Mouse (Mus musculus) heart, adult 2 months (tissue): ENCODE data around the gene Gm10490. TPM values are rescaled to one million over a fixed set of nuclear protein-coding genes. Genes with fewer than 3 reads are reported as not detected.

Experiments used
- DNase-seq, 2 experiments: peaks; one replicate each; pipeline ENCODE4 v3.0.0; 2021
- H3K27ac ChIP-seq: fragments of 200-600 bp; 2 replicates; pipeline ENCODE4 v1.8.1; 2022
- H3K27me3 ChIP-seq: fragments of 200-500 bp; 2 replicates; pipeline ENCODE4 v1.6.1; 2012; ENCODE audit warnings: mild to moderate bottlenecking, low read length, inconsistent platforms, mixed read lengths; ENCODE audit not compliant: control insufficient read depth, insufficient read depth
- H3K36me3 ChIP-seq: fragments of 200-500 bp; 2 replicates; pipeline ENCODE4 v1.6.1; 2012; ENCODE audit warnings: low read length, inconsistent platforms; ENCODE audit not compliant: control insufficient read depth, insufficient read depth
- H3K4me1 ChIP-seq: fragments of 200-500 bp; 2 replicates; pipeline ENCODE4 v1.6.1; 2011; ENCODE audit warnings: low read length; ENCODE audit not compliant: control insufficient read depth, insufficient read depth
- H3K4me3 ChIP-seq: fragments of 200-600 bp; 2 replicates; pipeline ENCODE4 v1.8.1; 2022
- H3K79me2 ChIP-seq: fragments of 200-500 bp; replicated peaks from 2 replicates; pipeline ENCODE4 v1.6.1; 2012; ENCODE audit warnings: mild to moderate bottlenecking, inconsistent platforms, low read length, moderate library complexity, mixed read lengths; ENCODE audit not compliant: control insufficient read depth, insufficient read depth
- H3K9ac ChIP-seq: fragments of 200-500 bp; 2 replicates; pipeline ENCODE4 v1.6.1; 2012; ENCODE audit warnings: low read depth, mild to moderate bottlenecking, control low read depth, inconsistent platforms, low read length, mixed read lengths
- CTCF ChIP-seq: fragments of 200-600 bp; IDR thresholded peaks from 2 replicates; pipeline ENCODE4 v1.8.1; 2022; ENCODE audit warnings: antibody characterized with exemption, mild to moderate bottlenecking, moderate library complexity
- EP300 ChIP-seq: fragments of 200-500 bp; IDR thresholded peaks from 2 replicates; pipeline ENCODE4 v1.6.1; 2011; ENCODE audit warnings: low read depth, low read length, control low read depth; ENCODE audit not compliant: insufficient read depth
- POLR2A ChIP-seq: fragments of 200-500 bp; IDR thresholded peaks from 2 replicates; pipeline ENCODE4 v1.6.1; 2011; ENCODE audit warnings: mild to moderate bottlenecking, low read depth, low read length, control low read depth; ENCODE audit not compliant: insufficient read depth
- whole genome bisulfite sequencing: fragments of 180-500 bp; shearing (Covaris S2); methylation state at CpG from one replicate; pipeline ENCODE4 v1.1.7; 2018; 5-methylcytosine and 5-hydroxymethylcytosine counted together
- intact Hi-C: fragments of 180-260 bp; cut with DNase I; formaldehyde crosslinking; loops from one replicate; pipeline ENCODE4 v1.15.1; 2025
- polyA plus RNA-seq: library from polyadenylated mRNA; depleted of rRNA; stranded (reverse); fragments of >200 nt; gene quantifications from 2 replicates; pipeline ENCODE4 v1.2.3, GENCODE M21; 2012
- total RNA-seq, 2 experiments: library from RNA; stranded (reverse); gene quantifications; 2 replicates each; pipeline ENCODE4 v1.2.3; 2021

Gm10490 gene
- total and polyA plus RNA-seq, 3 experiments = not detected

- no peak overlapping the region for H3K4me3 ChIP-seq
- H3K79me2 ChIP-seq = no peaks in the 10 kb centered on the region; the same call in 1 of the 2 replicates
- H3K27me3 ChIP-seq = no peaks in the 10 kb centered on the region
- WGBS = 34% methylated on average over 2 of the region's 2 CpGs
- H3K4me1 ChIP-seq = no peaks in the 10 kb centered on the region
- no peak overlapping the region for H3K9ac ChIP-seq
- no peak for DNase-seq
- TF ChIP-seq POLR2A = no peak
- no peak for TF ChIP-seq EP300
- TF ChIP-seq CTCF = no peak
- no peak overlapping the region for H3K27ac ChIP-seq
- intact Hi-C loops = no loop called here
- no peaks in the 10 kb centered on the region for H3K36me3 ChIP-seq
Observed at GRCm38 (mm10) chrX:7868506-7868905, 40.8 kb upstream of the Gm10490 start.

- Histone ChIP-seq H3K27me3 (no peaks in the 10 kb centered on the region), H3K4me1 (no peaks in the 10 kb centered on the region), H3K9ac (no peak overlapping the region), H3K36me3 (no peaks in the 10 kb centered on the region), H3K4me3 (no peak overlapping the region), H3K79me2 (no peaks in the 10 kb centered on the region; the same call in 1 of the 2 replicates), H3K27ac (no peak overlapping the region)
- TF ChIP-seq EP300 (no peak), POLR2A (no peak), CTCF (no peak)
- intact Hi-C loops = no loop called here
- DNase-seq = no peak
- 53% methylated on average over 3 of the region's 3 CpGs for WGBS
Observed at GRCm38 (mm10) chrX:7869826-7870225, 39.5 kb upstream of the Gm10490 start.

GRCm38 (mm10) chrX:7878007-7878419 lies 31.3 kb upstream of the Gm10490 start, which contains the start of gene Pim2:
Gene Pim2, plus strand, starts transcription at chrX:7878262.
- Histone ChIP-seq H3K4me3 (peak within 1 kb of the TSS; percentile 54), H3K9ac (peak within 1 kb of the TSS; percentile 57), H3K27ac (peak within 1 kb of the TSS; percentile 5; the same call in 1 of the 2 replicates), H3K79me2 (no peaks in the 10 kb centered on the region), H3K27me3 (no peaks in the 10 kb centered on the region), H3K36me3 (no peaks in the 10 kb centered on the region), H3K4me1 (no peaks in the 10 kb centered on the region)
- intact Hi-C loops = no loop called here
- peak; percentile 70 to 85 for DNase-seq
- TF ChIP-seq POLR2A (no peak), CTCF (0 out of 2 replicates have a peak, but pooled peaks have one; percentile 3), EP300 (0 out of 2 replicates have a peak, but pooled peaks have one; percentile 19)
- WGBS = 12% methylated on average over 35 of the region's 38 CpGs

- intact Hi-C loops = no loop called here
- no peaks in the 10 kb centered on the region for H3K36me3 ChIP-seq
- H3K79me2 ChIP-seq = no peaks in the 10 kb centered on the region
- H3K4me1 ChIP-seq = no peaks in the 10 kb centered on the region
- H3K4me3 ChIP-seq = peak overlapping the region; percentile 54
- DNase-seq = peak in 1 of 2 experiments; percentile 37
- no peaks in the 10 kb centered on the region for H3K27me3 ChIP-seq
- peak overlapping the region; percentile 57 for H3K9ac ChIP-seq
- 18% methylated on average over 21 of the region's 21 CpGs for WGBS
- peak overlapping the region; percentile 5; the same call in 1 of the 2 replicates for H3K27ac ChIP-seq
- no peak for TF ChIP-seq POLR2A
Observed at GRCm38 (mm10) chrX:7878495-7878894, 30.8 kb upstream of the Gm10490 start.

GRCm38 (mm10) chrX:7879819-7880218 lies 29.5 kb upstream of the Gm10490 start:
- H3K9ac ChIP-seq = no peak overlapping the region
- H3K36me3 ChIP-seq = no peaks in the 10 kb centered on the region
- no peaks in the 10 kb centered on the region for H3K4me1 ChIP-seq
- no peak overlapping the region for H3K4me3 ChIP-seq
- intact Hi-C loops = loop anchor here (5.0 kb wide), 1 partner anchor 33 kb away; no protein-coding TSS in a partner anchor
- no peak overlapping the region for H3K27ac ChIP-seq
- DNase-seq = peak; percentile 55 to 58
- 12% methylated on average over 11 of the region's 11 CpGs for WGBS
- no peaks in the 10 kb centered on the region for H3K27me3 ChIP-seq
- H3K79me2 ChIP-seq = no peaks in the 10 kb centered on the region
- TF ChIP-seq POLR2A = no peak
- TF ChIP-seq CTCF = peak; percentile 63

GRCm38 (mm10) chrX:7883841-7884567 lies 25.3 kb upstream of the Gm10490 start, which contains the start of gene Slc35a2:
Gene Slc35a2, plus strand, starts transcription at chrX:7884028.
- H3K36me3 ChIP-seq = no peaks in the 10 kb centered on the region
- TF ChIP-seq POLR2A (peak; percentile 65), CTCF (peak; percentile 26), EP300 (peak; percentile 6; the same call in 1 of the 2 replicates)
- intact Hi-C loops = loop anchor here (1.0 to 5.0 kb wide), 2 partner anchors 11 to 37 kb away; no protein-coding TSS in a partner anchor
- H3K4me1 ChIP-seq = no peaks in the 10 kb centered on the region
- peak within 1 kb of the TSS; percentile 74 for H3K4me3 ChIP-seq
- 12% methylated on average over 49 of the region's 49 CpGs for WGBS
- H3K9ac ChIP-seq = peak within 1 kb of the TSS; percentile 81
- H3K27me3 ChIP-seq = no peaks in the 10 kb centered on the region
- peak; percentile 87 to 90 for DNase-seq
- H3K79me2 ChIP-seq = no peaks in the 10 kb centered on the region
- H3K27ac ChIP-seq = peak within 1 kb of the TSS; percentile 87
